Mouse (Mus musculus): ENCODE data around the gene AI481877. TPM values are rescaled to one million over a fixed set of nuclear protein-coding genes. Genes with fewer than 3 reads are reported as not detected.

AI481877 gene
- total and polyA plus RNA-seq, 3 experiments = 0.01 TPM; not detected in 2

GRCm38 (mm10) chr4:59043074-59043473 is 95.7 kb downstream of the AI481877 start:
- DNase-seq (ENCODE audit: low read depth, low spot score) = no peak
- H3K4me1 ChIP-seq (ENCODE audit: control insufficient read depth in 1 of 2, insufficient read depth in 2 of 2, low read length in 2 of 2) = peaks cover 9 to 19% of the 10 kb centered on the region in 2 experiments

DNA sequence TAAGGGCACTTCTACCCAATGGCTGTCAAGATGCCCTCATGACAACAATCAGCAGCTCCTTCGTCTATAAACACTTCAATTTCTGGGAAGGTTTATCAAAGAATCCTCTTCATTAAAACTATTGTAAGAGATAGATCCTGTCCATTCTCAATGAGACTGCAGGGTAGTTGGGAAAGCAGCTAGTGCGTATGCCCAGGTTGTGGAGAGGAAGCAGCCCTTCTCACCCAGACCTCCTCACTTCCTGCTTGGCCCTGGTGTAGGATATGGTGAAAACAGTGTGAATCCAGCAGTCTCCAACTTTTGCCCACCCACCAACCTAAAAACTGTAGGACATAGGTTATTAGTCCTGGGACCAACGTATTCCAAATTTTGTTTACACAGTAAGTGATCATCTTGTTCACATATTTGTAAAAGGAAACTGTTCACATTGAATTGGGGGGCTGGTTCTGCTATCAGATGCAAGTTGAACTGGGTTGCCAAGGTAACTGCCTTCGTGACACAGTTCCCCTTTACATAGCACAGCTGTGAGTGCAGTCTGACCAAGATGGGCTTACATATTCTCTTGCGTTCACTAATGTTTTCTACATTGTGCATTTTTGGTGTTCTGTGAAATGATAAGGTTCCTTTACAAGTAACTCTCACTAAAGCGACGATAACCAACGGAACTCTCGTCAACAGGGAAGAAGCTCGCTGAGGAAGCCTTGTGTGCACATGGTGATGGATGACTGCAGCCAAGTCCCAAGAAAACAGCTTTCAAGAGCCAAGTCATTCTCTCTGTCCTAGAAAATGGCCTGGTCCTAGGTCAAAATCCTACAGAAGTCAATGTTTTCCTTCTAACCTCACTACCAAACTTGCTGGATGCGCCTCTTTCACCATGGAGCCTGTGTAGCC is 98.1 kb downstream of the AI481877 start:
- Histone ChIP-seq H3K79me2 (ENCODE audit: control insufficient read depth, insufficient read depth, low read length, poor library complexity) (peaks cover 5% of the 10 kb centered on the region), H3K4me3 (ENCODE audit: control insufficient read depth in 1 of 2, insufficient read depth in 1 of 2, low read depth in 2 of 2, low read length in 2 of 2) (peak overlapping the region in 1 of 2 experiments; percentile 7; a peak in 2 of 4 replicates), H3K27me3 (ENCODE audit: control insufficient read depth in 1 of 2, insufficient read depth in 2 of 2, low read length in 2 of 2) (no peaks in the 10 kb centered on the region), H3K9me3 (replicated peaks; ENCODE audit: insufficient read depth, low read length) (no peaks in the 10 kb centered on the region), H3K4me1 (ENCODE audit: control insufficient read depth in 1 of 2, insufficient read depth in 2 of 2, low read length in 2 of 2) (peaks cover 9 to 21% of the 10 kb centered on the region in 2 experiments), H3K9ac (ENCODE audit: control insufficient read depth, low read depth, low read length, poor library complexity, severe bottlenecking) (peak overlapping the region; percentile 25), H3K27ac (ENCODE audit: control insufficient read depth, low read depth, low read length) (peak overlapping the region; percentile 79), H3K36me3 (ENCODE audit: control insufficient read depth in 1 of 2, insufficient read depth in 2 of 2, low read length in 2 of 2) (peaks cover 0 to 34% of the 10 kb centered on the region in 2 experiments; a peak in 2 of 4 replicates)
- DNase-seq (ENCODE audit: low read depth, low spot score) = peak; percentile 91
- peak; percentile 87 for TF ChIP-seq MYC (IDR thresholded peaks at IDR 0.05; ENCODE audit: low read depth, low read length)
- peak; percentile 75 for TF ChIP-seq MAX (IDR thresholded peaks at IDR 0.05; ENCODE audit: low read length)
- TF ChIP-seq BHLHE40 (IDR thresholded peaks at IDR 0.05; ENCODE audit: borderline replicate concordance, low read depth, low read length) = no peak
- TF ChIP-seq RAD21 (IDR thresholded peaks at IDR 0.05; ENCODE audit: low read depth, low read length) = no peak
- peak; percentile 63 to 70; a peak in 3 of 4 replicates for TF ChIP-seq EP300 (IDR thresholded peaks at IDR 0.05; ENCODE audit: low read depth in 1 of 2, low read length in 2 of 2)
- TF ChIP-seq KAT2A (conservative IDR thresholded peaks at IDR 0.05; ENCODE audit: low read depth, low read length) = no peak
- no peak for TF ChIP-seq POLR2AphosphoS2 (IDR thresholded peaks at IDR 0.05; ENCODE audit: low read length)
- TF ChIP-seq MXI1 (IDR thresholded peaks at IDR 0.05; ENCODE audit: low read depth, low read length) = peak; percentile 86
- no peak for TF ChIP-seq CTCF (IDR thresholded peaks at IDR 0.05 in 2 of 3, conservative IDR thresholded peaks at IDR 0.05 in 1 of 3; ENCODE audit: control insufficient read depth in 1 of 3, insufficient read depth in 1 of 3, low read depth in 2 of 3, low read length in 3 of 3, poor library complexity in 1 of 3, severe bottlenecking in 1 of 3)
- TF ChIP-seq POLR2A (IDR thresholded peaks at IDR 0.05; ENCODE audit: control insufficient read depth in 1 of 2, insufficient read depth in 1 of 2, low read depth in 1 of 2, low read length in 2 of 2, poor library complexity in 1 of 2) = peak in 1 of 2 experiments; percentile 46; a peak in 2 of 4 replicates
- peak; percentile 13; the same call in 1 of the 2 replicates for TF ChIP-seq NELFE (IDR thresholded peaks at IDR 0.05; ENCODE audit: low read depth, low read length)
- no peak for TF ChIP-seq MAFK (IDR thresholded peaks at IDR 0.05; ENCODE audit: borderline replicate concordance, low read depth, low read length)
- TF ChIP-seq ETS1 (IDR thresholded peaks at IDR 0.05; ENCODE audit: low read depth, low read length) = peak; percentile 89
- peak; percentile 26; the same call in 1 of the 2 replicates for TF ChIP-seq TCF12 (IDR thresholded peaks at IDR 0.05; ENCODE audit: low read depth, low read length)
- TF ChIP-seq JUND (IDR thresholded peaks at IDR 0.05; ENCODE audit: low read depth, low read length) = no peak
- no peak for TF ChIP-seq ZKSCAN1 (IDR thresholded peaks at IDR 0.05; ENCODE audit: low read depth, low read length)
- peak; percentile 48; the same call in 1 of the 2 replicates for TF ChIP-seq ELF1 (IDR thresholded peaks at IDR 0.05; ENCODE audit: low read depth, low read length)
- no peak for TF ChIP-seq E2F4 (IDR thresholded peaks at IDR 0.05; ENCODE audit: borderline replicate concordance, low read depth, low read length)
- 0 out of 2 replicates have a peak, but pooled peaks have one; percentile 11 for TF ChIP-seq TAL1 (IDR thresholded peaks at IDR 0.05; ENCODE audit: low read length)
- TF ChIP-seq SIN3A (IDR thresholded peaks at IDR 0.05; ENCODE audit: low read length) = peak; percentile 89
- no peak for TF ChIP-seq UBTF (IDR thresholded peaks at IDR 0.05; ENCODE audit: borderline replicate concordance, insufficient read depth, low read depth, low read length)
- TF ChIP-seq HCFC1 (IDR thresholded peaks at IDR 0.05; ENCODE audit: low read depth, low read length) = no peak
- TF ChIP-seq RCOR1 (IDR thresholded peaks at IDR 0.05; ENCODE audit: low read depth, low read length) = 0 out of 2 replicates have a peak, but pooled peaks have one; percentile 35
- no peak for TF ChIP-seq POLR2AphosphoS5 (IDR thresholded peaks at IDR 0.05; ENCODE audit: borderline replicate concordance, low read depth, low read length)
- peak; percentile 11; the same call in 1 of the 2 replicates for TF ChIP-seq MYB (IDR thresholded peaks at IDR 0.05; ENCODE audit: low read depth, low read length)
- TF ChIP-seq GATA1 (IDR thresholded peaks at IDR 0.05; ENCODE audit: low read depth, low read length) = peak; percentile 76
- TF ChIP-seq NRF1 (IDR thresholded peaks at IDR 0.05; ENCODE audit: insufficient read depth, low read depth, low read length, poor library complexity, severe bottlenecking) = no peak

More at GRCm38 (mm10) chr4:59043074-59043473, 95.7 kb downstream of the AI481877 start:
- Histone ChIP-seq H3K4me3 (ENCODE audit: control insufficient read depth in 1 of 2, insufficient read depth in 1 of 2, low read depth in 2 of 2, low read length in 2 of 2) (no peak overlapping the region), H3K36me3 (ENCODE audit: control insufficient read depth in 1 of 2, insufficient read depth in 2 of 2, low read length in 2 of 2) (peaks cover 0 to 32% of the 10 kb centered on the region in 2 experiments; a peak in 2 of 4 replicates), H3K79me2 (ENCODE audit: control insufficient read depth, insufficient read depth, low read length, poor library complexity) (no peaks in the 10 kb centered on the region), H3K27ac (ENCODE audit: control insufficient read depth, low read depth, low read length) (no peak overlapping the region), H3K27me3 (ENCODE audit: control insufficient read depth in 1 of 2, insufficient read depth in 2 of 2, low read length in 2 of 2) (no peaks in the 10 kb centered on the region), H3K9ac (ENCODE audit: control insufficient read depth, low read depth, low read length, poor library complexity, severe bottlenecking) (no peak overlapping the region), H3K9me3 (replicated peaks; ENCODE audit: insufficient read depth, low read length) (no peaks in the 10 kb centered on the region)
- TF ChIP-seq MYC (IDR thresholded peaks at IDR 0.05; ENCODE audit: low read depth, low read length) (no peak), TCF12 (IDR thresholded peaks at IDR 0.05; ENCODE audit: low read depth, low read length) (no peak), MEF2A (IDR thresholded peaks at IDR 0.05; ENCODE audit: extremely low read depth, insufficient replicate concordance, low read depth, low read length, poor library complexity, severe bottlenecking) (no peak), E2F4 (IDR thresholded peaks at IDR 0.05; ENCODE audit: borderline replicate concordance, low read depth, low read length) (no peak), JUND (IDR thresholded peaks at IDR 0.05; ENCODE audit: low read depth, low read length) (no peak), CHD2 (IDR thresholded peaks at IDR 0.05; ENCODE audit: low read length) (no peak)
